Mouse (Mus musculus): ENCODE data around the gene Zdhhc4.

Gene Zdhhc4

GRCm38 (mm10) chr5:143328690-143329495 is at the start of gene Zdhhc4:
Gene Zdhhc4, minus strand, starts transcription at chr5:143329256.
- peak; percentile 95 to 96 for DNase-seq

- peak in 1 of 2 experiments; percentile 55 for DNase-seq
Observed at GRCm38 (mm10) chr5:143376156-143376555, 47.1 kb upstream of the Zdhhc4 start.

GRCm38 (mm10) chr5:143375242-143375641 is 46.2 kb upstream of the Zdhhc4 start:
- peak; percentile 85 to 91 for DNase-seq

GRCm38 (mm10) chr5:143372818-143373217 is 43.8 kb upstream of the Zdhhc4 start:
- DNase-seq = peak; percentile 40 to 50

- DNase-seq = no peak
Observed at GRCm38 (mm10) chr5:143371146-143371510, 42.1 kb upstream of the Zdhhc4 start.

- DNase-seq = peak; percentile 67 to 78
Observed at GRCm38 (mm10) chr5:143370416-143371145, 41.5 kb upstream of the Zdhhc4 start.

- DNase-seq = peak; percentile 66 to 74
Observed at GRCm38 (mm10) chr5:143369611-143370255, 40.7 kb upstream of the Zdhhc4 start.

- peak; percentile 82 to 86 for DNase-seq
Observed at GRCm38 (mm10) chr5:143367931-143368330, 38.9 kb upstream of the Zdhhc4 start.

- DNase-seq = peak; percentile 68 to 81
Observed at GRCm38 (mm10) chr5:143363678-143364615, 34.9 kb upstream of the Zdhhc4 start.

- no peak for DNase-seq
Observed at GRCm38 (mm10) chr5:143361428-143361827, 32.4 kb upstream of the Zdhhc4 start.

GRCm38 (mm10) chr5:143360000-143360399 is 30.9 kb upstream of the Zdhhc4 start:
- DNase-seq = peak in 1 of 2 experiments; percentile 62

GRCm38 (mm10) chr5:143359263-143359662 is 30.2 kb upstream of the Zdhhc4 start:
- no peak for DNase-seq

GRCm38 (mm10) chr5:143357564-143357963 is 28.5 kb upstream of the Zdhhc4 start:
- DNase-seq = peak; percentile 40 to 61

GRCm38 (mm10) chr5:143356686-143357388 is 27.8 kb upstream of the Zdhhc4 start, which contains the start of gene Grid2ip:
Gene Grid2ip, plus strand, starts transcription at chr5:143357338.
- no peak for DNase-seq

GRCm38 (mm10) chr5:143356017-143356416 is 27.0 kb upstream of the Zdhhc4 start:
- no peak for DNase-seq

GRCm38 (mm10) chr5:143346367-143346766 is 17.3 kb upstream of the Zdhhc4 start:
- no peak for DNase-seq

- DNase-seq = no peak
Observed at GRCm38 (mm10) chr5:143339603-143340002, 10.5 kb upstream of the Zdhhc4 start.

- peak in 1 of 2 experiments; percentile 44 for DNase-seq
Observed at GRCm38 (mm10) chr5:143336559-143336958, 7.5 kb upstream of the Zdhhc4 start.

- no peak for DNase-seq
Observed at GRCm38 (mm10) chr5:143335089-143335460, 6.0 kb upstream of the Zdhhc4 start.

- DNase-seq = no peak
Observed at GRCm38 (mm10) chr5:143334418-143335088, 5.5 kb upstream of the Zdhhc4 start.

GRCm38 (mm10) chr5:143333872-143334271 is 4.8 kb upstream of the Zdhhc4 start:
- peak; percentile 89 to 95 for DNase-seq
